8 mouse cellular contexts compared by ENCODE assay signal in the genomic region with DNA sequence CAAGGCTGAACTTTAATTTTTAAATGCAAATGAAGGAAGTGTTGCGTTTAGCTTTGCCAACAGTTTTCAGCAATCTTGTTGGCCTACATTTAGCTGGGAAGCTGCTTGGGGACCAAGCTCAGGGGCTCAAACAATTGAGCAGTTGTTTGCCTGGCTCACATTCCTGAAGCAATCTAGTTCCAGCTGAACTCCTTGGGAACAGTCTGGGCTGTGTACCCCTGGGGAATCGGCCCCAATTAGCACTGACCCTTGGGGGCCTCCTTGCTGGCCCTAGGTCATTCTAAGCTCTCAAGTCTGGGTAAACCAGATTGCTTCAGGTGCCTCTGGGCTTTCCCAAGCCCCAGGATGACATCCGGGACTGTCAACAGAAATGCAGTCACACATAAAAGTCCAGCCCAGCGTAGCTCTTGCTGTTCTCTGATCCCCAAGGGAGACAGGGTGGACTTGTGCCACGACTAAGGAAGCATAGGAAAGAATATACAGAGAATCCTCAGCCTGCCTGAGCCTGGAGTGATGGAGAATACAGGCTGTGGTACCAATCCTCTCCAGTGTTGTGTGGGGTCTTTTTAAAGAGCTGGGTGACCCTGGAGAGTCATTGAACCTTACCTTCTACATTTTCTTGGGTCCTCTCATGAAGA.
DNase-seq lines count a peak whose midpoint lies in the region; ATAC-seq and TF ChIP-seq lines count a peak whose summit lies in the region.

No protein-coding gene starts in this region.

- no peaks in the 10 kb centered on the region for H3K27me3 ChIP-seq in heart, adult 2 months (ENCODE audit: control insufficient read depth, insufficient read depth, low read length)
- 0 out of 2 replicates have a peak, but pooled peaks cover 6% of the 10 kb centered on the region for H3K27me3 ChIP-seq in heart, embryonic 12.5 days (replicated peaks)
- H3K27me3 ChIP-seq in forebrain, embryonic 11.5 days (ENCODE audit: control insufficient read depth, insufficient read depth, low read length), result no peaks in the 10 kb centered on the region
- H3K27me3 ChIP-seq in hindbrain, embryonic 13.5 days, result no peaks in the 10 kb centered on the region
- no peaks in the 10 kb centered on the region for H3K27me3 ChIP-seq in midbrain, embryonic 15.5 days (replicated peaks)
- H3K27me3 ChIP-seq in stomach, postnatal 0 days (ENCODE audit: control insufficient read depth, insufficient read depth, low read length), result no peaks in the 10 kb centered on the region

- WGBS in heart, adult 2 months, result 44% methylated on average over 5 of the region's 5 CpGs
- 51% methylated on average over 5 of the region's 5 CpGs for WGBS in heart, embryonic 12.5 days
- 19% methylated on average over 5 of the region's 5 CpGs for WGBS in forebrain, embryonic 11.5 days
- 29% methylated on average over 5 of the region's 5 CpGs for WGBS in hindbrain, embryonic 13.5 days
- 34% methylated on average over 5 of the region's 5 CpGs for WGBS in midbrain, embryonic 15.5 days
- 63% methylated on average over 5 of the region's 5 CpGs for WGBS in stomach, postnatal 0 days

- H3K27ac ChIP-seq in heart, adult 2 months, result no peak overlapping the region
- H3K27ac ChIP-seq in heart, embryonic 12.5 days (ENCODE audit: poor library complexity, severe bottlenecking), result no peak overlapping the region
- peak overlapping the region; percentile 68 for H3K27ac ChIP-seq in forebrain, embryonic 11.5 days (ENCODE audit: low read depth, low read length)
- peak overlapping the region; percentile 82 for H3K27ac ChIP-seq in hindbrain, embryonic 13.5 days
- 0 out of 2 replicates have a peak overlapping the region, but pooled peaks have one; percentile 0 for H3K27ac ChIP-seq in midbrain, embryonic 15.5 days
- H3K27ac ChIP-seq in stomach, postnatal 0 days (replicated peaks), result no peak overlapping the region

- H3K4me2 ChIP-seq in heart, embryonic 12.5 days, result no peak overlapping the region
- no peak overlapping the region for H3K4me2 ChIP-seq in forebrain, embryonic 11.5 days (ENCODE audit: low read depth, low read length, severe bottlenecking)
- H3K4me2 ChIP-seq in hindbrain, embryonic 13.5 days, result no peak overlapping the region
- H3K4me2 ChIP-seq in midbrain, embryonic 15.5 days, result no peak overlapping the region
- H3K4me2 ChIP-seq in stomach, postnatal 0 days (replicated peaks; ENCODE audit: low read depth), result no peak overlapping the region

- ATAC-seq in heart, embryonic 12.5 days (ENCODE audit: insufficient number of reproducible peaks, low FRiP score), result no peak
- ATAC-seq in forebrain, embryonic 11.5 days (replicated peaks; ENCODE audit: low FRiP score), result no peak
- peak; percentile 60 for ATAC-seq in hindbrain, embryonic 13.5 days (ENCODE audit: low FRiP score)
- ATAC-seq in midbrain, embryonic 15.5 days (replicated peaks), result peak; percentile 27; the same call in 1 of the 2 replicates
- ATAC-seq in stomach, postnatal 0 days (ENCODE audit: low FRiP score, low TSS enrichment), result no peak

- H3K9me3 ChIP-seq in heart, embryonic 12.5 days (replicated peaks), result no peaks in the 10 kb centered on the region
- no peaks in the 10 kb centered on the region for H3K9me3 ChIP-seq in forebrain, embryonic 11.5 days (ENCODE audit: control insufficient read depth, low read length)
- no peaks in the 10 kb centered on the region for H3K9me3 ChIP-seq in hindbrain, embryonic 13.5 days
- H3K9me3 ChIP-seq in midbrain, embryonic 15.5 days, result no peaks in the 10 kb centered on the region
- no peaks in the 10 kb centered on the region for H3K9me3 ChIP-seq in stomach, postnatal 0 days (ENCODE audit: control insufficient read depth, low read length)

- H3K4me1 ChIP-seq in heart, adult 2 months (ENCODE audit: control insufficient read depth, insufficient read depth, low read length), result peaks cover 3% of the 10 kb centered on the region; the same call in 1 of the 2 replicates
- H3K4me1 ChIP-seq in heart, embryonic 12.5 days (replicated peaks), result no peaks in the 10 kb centered on the region
- H3K4me1 ChIP-seq in forebrain, embryonic 11.5 days (replicated peaks; ENCODE audit: control insufficient read depth, insufficient read depth, low read length), result peaks cover 27% of the 10 kb centered on the region
- peaks cover 35% of the 10 kb centered on the region for H3K4me1 ChIP-seq in hindbrain, embryonic 13.5 days (replicated peaks)
- peaks cover 14% of the 10 kb centered on the region for H3K4me1 ChIP-seq in midbrain, embryonic 15.5 days
- H3K4me1 ChIP-seq in stomach, postnatal 0 days (replicated peaks; ENCODE audit: control insufficient read depth, insufficient read depth), result no peaks in the 10 kb centered on the region

- no peaks in the 10 kb centered on the region for H3K36me3 ChIP-seq in heart, adult 2 months (ENCODE audit: control insufficient read depth, insufficient read depth, low read length)
- no peaks in the 10 kb centered on the region for H3K36me3 ChIP-seq in heart, embryonic 12.5 days
- no peaks in the 10 kb centered on the region for H3K36me3 ChIP-seq in forebrain, embryonic 11.5 days (ENCODE audit: control insufficient read depth, insufficient read depth, low read length)
- no peaks in the 10 kb centered on the region for H3K36me3 ChIP-seq in hindbrain, embryonic 13.5 days
- H3K36me3 ChIP-seq in midbrain, embryonic 15.5 days (replicated peaks), result no peaks in the 10 kb centered on the region
- no peaks in the 10 kb centered on the region for H3K36me3 ChIP-seq in stomach, postnatal 0 days (ENCODE audit: control insufficient read depth, insufficient read depth, low read length)

- intact Hi-C loops in heart, adult 2 months (cut with DNase I), result no loop called here

- no peak for TF ChIP-seq EP300 in heart, adult 2 months (IDR thresholded peaks at IDR 0.05; ENCODE audit: insufficient read depth, low read depth, low read length)
- TF ChIP-seq EP300 in stomach, postnatal 0 days (optimal IDR thresholded peaks at IDR 0.05), result no peak

- no peak for TF ChIP-seq POLR2A in heart, adult 2 months (IDR thresholded peaks at IDR 0.05; ENCODE audit: insufficient read depth, low read depth, low read length)

- DNase-seq in heart, adult 2 months, result peak; percentile 26 to 28
- peak; percentile 67 for DNase-seq in forebrain, embryonic 11.5 days (ENCODE audit: low spot score)
- DNase-seq in stomach, postnatal 0 days (ENCODE audit: low spot score), result no peak
- no peak for DNase-seq in spleen, adult 12 weeks (ENCODE audit: low spot score)
- no peak for DNase-seq in lung, postnatal 4 days

- H3K4me3 ChIP-seq in heart, adult 2 months, result no peak overlapping the region
- no peak overlapping the region for H3K4me3 ChIP-seq in heart, embryonic 12.5 days
- H3K4me3 ChIP-seq in forebrain, embryonic 11.5 days (ENCODE audit: low read depth, low read length), result no peak overlapping the region
- H3K4me3 ChIP-seq in hindbrain, embryonic 13.5 days, result no peak overlapping the region
- no peak overlapping the region for H3K4me3 ChIP-seq in midbrain, embryonic 15.5 days
- H3K4me3 ChIP-seq in stomach, postnatal 0 days (ENCODE audit: low read depth, low read length), result no peak overlapping the region

- H3K79me2 ChIP-seq in heart, adult 2 months (replicated peaks; ENCODE audit: control insufficient read depth, insufficient read depth, low read length), result no peaks in the 10 kb centered on the region

- H3K9ac ChIP-seq in heart, adult 2 months (ENCODE audit: low read depth, low read length), result no peak overlapping the region
- no peak overlapping the region for H3K9ac ChIP-seq in heart, embryonic 12.5 days
- 0 out of 2 replicates have a peak overlapping the region, but pooled peaks have one; percentile 12 for H3K9ac ChIP-seq in forebrain, embryonic 11.5 days (ENCODE audit: low read length)
- no peak overlapping the region for H3K9ac ChIP-seq in hindbrain, embryonic 13.5 days
- H3K9ac ChIP-seq in midbrain, embryonic 15.5 days, result no peak overlapping the region
- H3K9ac ChIP-seq in stomach, postnatal 0 days (ENCODE audit: low read length), result no peak overlapping the region

- no peak for TF ChIP-seq CTCF in heart, adult 2 months (IDR thresholded peaks at IDR 0.05)
- no peak for TF ChIP-seq CTCF in stomach, postnatal 0 days (IDR thresholded peaks at IDR 0.05; ENCODE audit: low read depth)

Comparison
In these comparisons a context has a peak if more than half of its experiments do, and no peak if none do; other contexts are left out.
1. DNase-seq: peak in heart, adult 2 months (2 of 2) and forebrain, embryonic 11.5 days (single experiment); none in stomach, postnatal 0 days (single experiment), spleen, adult 12 weeks (single experiment) and lung, postnatal 4 days (0 of 2).
2. H3K27ac ChIP-seq: peak in forebrain, embryonic 11.5 days (single experiment), hindbrain, embryonic 13.5 days (single experiment) and midbrain, embryonic 15.5 days (single experiment); none in heart, adult 2 months (single experiment), heart, embryonic 12.5 days (single experiment) and stomach, postnatal 0 days (single experiment).
3. ATAC-seq: peak in hindbrain, embryonic 13.5 days (single experiment) and midbrain, embryonic 15.5 days (single experiment); none in heart, embryonic 12.5 days (single experiment), forebrain, embryonic 11.5 days (single experiment) and stomach, postnatal 0 days (single experiment).